Mouse (Mus musculus) heart, postnatal 0 days (tissue): ENCODE results near the gene 2900011O08Rik.

Source experiments
- CTCF ChIP-seq: IDR thresholded peaks from 2 replicates; pipeline ENCODE4 v1.5.1; 2016; ENCODE audit warnings: antibody characterized with exemption, control low read depth, low read depth
- EP300 ChIP-seq: IDR thresholded peaks from 2 replicates; pipeline ENCODE4 v1.6.1; 2016; ENCODE audit warnings: antibody characterized with exemption, low read depth

GRCm38 (mm10) chr16:14030650-14031049, 44.2 kb downstream of the 2900011O08Rik start:
- no peak for TF ChIP-seq CTCF
- no peak for TF ChIP-seq EP300
